10 mouse cellular contexts compared by ENCODE assay signal in genomic region chr14:72816847-72817246, GRCm38 (mm10).
DNase-seq lines count a peak whose midpoint lies in the region; ATAC-seq and TF ChIP-seq lines count a peak whose summit lies in the region.
"Had no signal": no experiment of that assay in that cellular context is flagged by ENCODE, and none has a peak within 500 bp of the region (broad histone marks: within the 10 kb centered on the region; RNA-seq: fewer than 3 reads in every experiment).

No protein-coding gene starts in this region.

- no peak overlapping the region for H3K9ac ChIP-seq in embryonic facial prominence, embryonic 11.5 days (replicated peaks; ENCODE audit: low read length)
- peak overlapping the region; percentile 18; the same call in 1 of the 2 replicates for H3K9ac ChIP-seq in hindbrain, embryonic 16.5 days (ENCODE audit: low read depth, low read length)
- H3K9ac ChIP-seq: liver, embryonic 13.5 days had no signal

- H3K4me3 ChIP-seq in layer of hippocampus, adult 2 months: peak overlapping the region; percentile 33
- H3K4me3 ChIP-seq in embryonic facial prominence, embryonic 11.5 days (ENCODE audit: low read depth, low read length): no peak overlapping the region
- H3K4me3 ChIP-seq in hindbrain, embryonic 16.5 days (ENCODE audit: low read length): peak overlapping the region; percentile 11; the same call in 1 of the 2 replicates
- H3K4me3 ChIP-seq: liver, embryonic 13.5 days had no signal

- no peak overlapping the region for H3K4me2 ChIP-seq in embryonic facial prominence, embryonic 11.5 days (ENCODE audit: low read depth, low read length)
- peak overlapping the region; percentile 48 for H3K4me2 ChIP-seq in hindbrain, embryonic 16.5 days (ENCODE audit: low read length)
- H3K4me2 ChIP-seq: liver, embryonic 13.5 days had no signal

- H3K27ac ChIP-seq in layer of hippocampus, adult 2 months: no peak overlapping the region
- H3K27ac ChIP-seq in embryonic facial prominence, embryonic 11.5 days (replicated peaks; ENCODE audit: low read depth, low read length): no peak overlapping the region
- H3K27ac ChIP-seq in hindbrain, embryonic 16.5 days (ENCODE audit: low read depth, low read length): peak overlapping the region; percentile 40; the same call in 1 of the 2 replicates
- H3K27ac ChIP-seq: liver, embryonic 13.5 days had no signal

- H3K36me3 ChIP-seq in embryonic facial prominence, embryonic 11.5 days (replicated peaks; ENCODE audit: control insufficient read depth, insufficient read depth, low read depth, low read length): no peaks in the 10 kb centered on the region
- H3K36me3 ChIP-seq in hindbrain, embryonic 16.5 days (ENCODE audit: control insufficient read depth, insufficient read depth, low read length): no peaks in the 10 kb centered on the region
- H3K36me3 ChIP-seq: liver, embryonic 13.5 days had no signal

- 47% methylated on average over 10 of the region's 10 CpGs for WGBS in embryonic facial prominence, embryonic 11.5 days
- 9% methylated on average over 10 of the region's 10 CpGs for WGBS in hindbrain, embryonic 16.5 days

- no peaks in the 10 kb centered on the region for H3K4me1 ChIP-seq in embryonic facial prominence, embryonic 11.5 days (ENCODE audit: control insufficient read depth, insufficient read depth, low read length)
- H3K4me1 ChIP-seq in hindbrain, embryonic 16.5 days (ENCODE audit: control insufficient read depth, insufficient read depth, low read depth, low read length): peaks cover 3% of the 10 kb centered on the region
- H3K4me1 ChIP-seq: liver, embryonic 13.5 days had no signal

- no peak; the same call in 1 of the 2 replicates for ATAC-seq in embryonic facial prominence, embryonic 11.5 days (replicated peaks; ENCODE audit: insufficient number of reproducible peaks, low FRiP score, low TSS enrichment, low read depth)
- ATAC-seq in hindbrain, embryonic 16.5 days: peak; percentile 92
- ATAC-seq in activated CD4-positive, CD25-positive, alpha-beta regulatory T cell, adult 4 months: no peak

- no peaks in the 10 kb centered on the region for H3K9me3 ChIP-seq in embryonic facial prominence, embryonic 11.5 days (replicated peaks; ENCODE audit: control insufficient read depth, low read length)
- no peaks in the 10 kb centered on the region for H3K9me3 ChIP-seq in hindbrain, embryonic 16.5 days (ENCODE audit: control insufficient read depth, low read length)
- H3K9me3 ChIP-seq: liver, embryonic 13.5 days had no signal

- DNase-seq in layer of hippocampus, adult 2 months (ENCODE audit: low spot score in 2 of 2): peak in 1 of 2 experiments; percentile 2
- no peak for DNase-seq in layer of hippocampus, adult 9-10 months (ENCODE audit: low spot score)
- DNase-seq in embryonic facial prominence, embryonic 11.5 days (ENCODE audit: low spot score): peak; percentile 51
- peak; percentile 35 for DNase-seq in neural tube, embryonic 10.5 days (ENCODE audit: extremely low spot score, low spot score)
- no peak for DNase-seq in thymus, postnatal 0 days (ENCODE audit: low spot score)
- no peak for DNase-seq in adrenal gland, postnatal 25 days
- DNase-seq: liver, embryonic 13.5 days had no signal

- H3K27me3 ChIP-seq in embryonic facial prominence, embryonic 11.5 days (ENCODE audit: control insufficient read depth, insufficient read depth, low read length): no peaks in the 10 kb centered on the region
- H3K27me3 ChIP-seq in hindbrain, embryonic 16.5 days (replicated peaks; ENCODE audit: control insufficient read depth, insufficient read depth, low read length): no peaks in the 10 kb centered on the region
- H3K27me3 ChIP-seq: CH12.LX; liver, embryonic 13.5 days had no signal

- no peak for TF ChIP-seq CTCF in layer of hippocampus, adult 2 months (conservative IDR thresholded peaks at IDR 0.05)

Comparison
In these comparisons a context has a peak if more than half of its experiments do, and no peak if none do; other contexts are left out.
1. DNase-seq: peak in embryonic facial prominence, embryonic 11.5 days (single experiment) and neural tube, embryonic 10.5 days (single experiment); none in layer of hippocampus, adult 9-10 months (single experiment), thymus, postnatal 0 days (single experiment) and adrenal gland, postnatal 25 days (single experiment).